Mouse (Mus musculus): ENCODE measurements around the gene Tuba4a.

Gene Tuba4a

GRCm38 (mm10) chr1:75213096-75213495 is 6.6 kb downstream of the Tuba4a start:
- no peak for DNase-seq (ENCODE audit: extremely low read depth, insufficient read length, low spot score)

- no peak for DNase-seq (ENCODE audit: extremely low read depth, insufficient read length, low spot score)
Measured at GRCm38 (mm10) chr1:75212542-75212941, 7.1 kb downstream of the Tuba4a start.

GRCm38 (mm10) chr1:75211141-75211708 is 8.4 kb downstream of the Tuba4a start:
- DNase-seq (ENCODE audit: extremely low read depth, insufficient read length, low spot score) = no peak

- peak; percentile 92 for DNase-seq (ENCODE audit: extremely low read depth, insufficient read length, low spot score)
Measured at GRCm38 (mm10) chr1:75210136-75211087, 9.3 kb downstream of the Tuba4a start, which contains the start of the genes Glb1l and Stk16. Gene Glb1l (minus strand): TSS chr1:75210813. Gene Stk16 (plus strand): TSS chr1:75210838.

- no peak for DNase-seq (ENCODE audit: extremely low read depth, insufficient read length, low spot score)
Measured at GRCm38 (mm10) chr1:75208967-75209678, 10.5 kb downstream of the Tuba4a start.

- DNase-seq (ENCODE audit: extremely low read depth, insufficient read length, low spot score) = no peak
Measured at GRCm38 (mm10) chr1:75201236-75201635, 18.4 kb downstream of the Tuba4a start.

GRCm38 (mm10) chr1:75192452-75192851 is 27.2 kb downstream of the Tuba4a start:
- DNase-seq (ENCODE audit: extremely low read depth, insufficient read length, low spot score) = no peak

- DNase-seq (ENCODE audit: extremely low read depth, insufficient read length, low spot score) = peak; percentile 97
Measured at GRCm38 (mm10) chr1:75191622-75192402, 27.9 kb downstream of the Tuba4a start, which contains the start of the genes Ankzf1 and Atg9a. Gene Ankzf1 (plus strand): TSS chr1:75192151. Gene Atg9a (minus strand): TSS chr1:75192196.

- DNase-seq (ENCODE audit: extremely low read depth, insufficient read length, low spot score) = no peak
Measured at GRCm38 (mm10) chr1:75191258-75191621, 28.4 kb downstream of the Tuba4a start.

- no peak for DNase-seq (ENCODE audit: extremely low read depth, insufficient read length, low spot score)
Measured at GRCm38 (mm10) chr1:75190577-75190976, 29.1 kb downstream of the Tuba4a start.

GRCm38 (mm10) chr1:75187914-75188483 is 31.7 kb downstream of the Tuba4a start:
- no peak for DNase-seq (ENCODE audit: extremely low read depth, insufficient read length, low spot score)

GRCm38 (mm10) chr1:75187126-75187525 is 32.5 kb downstream of the Tuba4a start:
- no peak for DNase-seq (ENCODE audit: extremely low read depth, insufficient read length, low spot score)

- no peak for DNase-seq (ENCODE audit: extremely low read depth, insufficient read length, low spot score)
Measured at GRCm38 (mm10) chr1:75185495-75185894, 34.2 kb downstream of the Tuba4a start.

- DNase-seq (ENCODE audit: extremely low read depth, insufficient read length, low spot score) = no peak
Measured at GRCm38 (mm10) chr1:75182160-75182559, 37.5 kb downstream of the Tuba4a start.

- no peak for DNase-seq (ENCODE audit: extremely low read depth, insufficient read length, low spot score)
Measured at GRCm38 (mm10) chr1:75181377-75181870, 38.2 kb downstream of the Tuba4a start.

- no peak for DNase-seq (ENCODE audit: extremely low read depth, insufficient read length, low spot score)
Measured at GRCm38 (mm10) chr1:75180741-75181140, 38.9 kb downstream of the Tuba4a start.

GRCm38 (mm10) chr1:75180105-75180590 is 39.5 kb downstream of the Tuba4a start, which contains the start of gene Abcb6:
Gene Abcb6 (minus strand): TSS chr1:75180392.
- peak; percentile 86 for DNase-seq (ENCODE audit: extremely low read depth, insufficient read length, low spot score)

GRCm38 (mm10) chr1:75179334-75180104 is 40.1 kb downstream of the Tuba4a start:
- DNase-seq (ENCODE audit: extremely low read depth, insufficient read length, low spot score) = peak; percentile 80

Measured in 3134 (cell line).